In genomic region chr9:58092581-58093269, GRCm38 (mm10) we compare ENCODE assay signal across 10 mouse cellular contexts. TPM values are rescaled to one million over a fixed set of nuclear protein-coding genes. Genes with fewer than 3 reads are reported as not detected.
DNase-seq lines count a peak whose midpoint lies in the region; ATAC-seq and TF ChIP-seq lines count a peak whose summit lies in the region.
"Had no signal": no experiment of that assay in that cellular context is flagged by ENCODE, and none has a peak within 500 bp of the region (broad histone marks: within the 10 kb centered on the region; RNA-seq: fewer than 3 reads in every experiment).

No protein-coding gene starts in this region.

- H3K4me3 ChIP-seq in liver, adult 2 months (ENCODE audit: insufficient read depth, low read depth, low read length), result no peak overlapping the region
- H3K4me3 ChIP-seq in liver, embryonic 12.5 days, result no peak overlapping the region
- H3K4me3 ChIP-seq in thymus, adult 2 months (ENCODE audit: control insufficient read depth, insufficient read depth, low read length), result no peak overlapping the region
- H3K4me3 ChIP-seq: embryonic facial prominence, embryonic 15.5 days had no signal

- no peaks in the 10 kb centered on the region for H3K9me3 ChIP-seq in liver, embryonic 12.5 days (replicated peaks)
- H3K9me3 ChIP-seq: embryonic facial prominence, embryonic 15.5 days had no signal

- H3K9ac ChIP-seq in liver, adult 2 months (ENCODE audit: low read depth, low read length), result no peak overlapping the region
- H3K9ac ChIP-seq in liver, embryonic 12.5 days, result no peak overlapping the region
- H3K9ac ChIP-seq: embryonic facial prominence, embryonic 15.5 days; liver, embryonic 14.5 days had no signal

- H3K27ac ChIP-seq in liver, adult 2 months (replicated peaks; ENCODE audit: insufficient read depth, low read depth, low read length), result peak overlapping the region; percentile 87
- H3K27ac ChIP-seq in liver, embryonic 12.5 days, result no peak overlapping the region
- H3K27ac ChIP-seq in thymus, adult 2 months (ENCODE audit: control insufficient read depth, insufficient read depth, low read length), result no peak overlapping the region
- H3K27ac ChIP-seq: embryonic facial prominence, embryonic 15.5 days; liver, embryonic 14.5 days had no signal

- H3K79me2 ChIP-seq in liver, adult 2 months (ENCODE audit: control insufficient read depth, insufficient read depth, low read length), result no peaks in the 10 kb centered on the region

- H3K27me3 ChIP-seq in liver, adult 2 months (ENCODE audit: control insufficient read depth, insufficient read depth, low read length), result no peaks in the 10 kb centered on the region
- peaks cover 28% of the 10 kb centered on the region for H3K27me3 ChIP-seq in liver, embryonic 12.5 days (replicated peaks)
- H3K27me3 ChIP-seq in thymus, adult 2 months (ENCODE audit: control insufficient read depth, insufficient read depth, low read length), result no peaks in the 10 kb centered on the region
- H3K27me3 ChIP-seq: embryonic facial prominence, embryonic 15.5 days had no signal

- no peak; the same call in 1 of the 2 replicates for TF ChIP-seq CTCF in liver, adult 2 months (IDR thresholded peaks at IDR 0.05; ENCODE audit: low read depth, low read length)
- no peak for TF ChIP-seq CTCF in thymus, adult 2 months (IDR thresholded peaks at IDR 0.05; ENCODE audit: borderline replicate concordance, control insufficient read depth, extremely low read depth, insufficient read depth, low read length, poor library complexity)

- H3K4me2 ChIP-seq in liver, embryonic 12.5 days, result no peak overlapping the region
- H3K4me2 ChIP-seq: embryonic facial prominence, embryonic 15.5 days had no signal

- WGBS in liver, adult 2 months, result 15% methylated on average over 7 of the region's 7 CpGs
- 48% methylated on average over 7 of the region's 7 CpGs for WGBS in liver, embryonic 12.5 days (ENCODE audit: insufficient replicate concordance)
- 84% methylated on average over 7 of the region's 7 CpGs for WGBS in thymus, adult 2 months

- peaks cover 11% of the 10 kb centered on the region for H3K4me1 ChIP-seq in liver, adult 2 months (ENCODE audit: control insufficient read depth, insufficient read depth, low read length)
- no peaks in the 10 kb centered on the region for H3K4me1 ChIP-seq in liver, embryonic 12.5 days
- no peaks in the 10 kb centered on the region for H3K4me1 ChIP-seq in thymus, adult 2 months (replicated peaks; ENCODE audit: control insufficient read depth, insufficient read depth, low read length)

- H3K36me3 ChIP-seq in liver, adult 2 months (ENCODE audit: control insufficient read depth, insufficient read depth, low read length), result no peaks in the 10 kb centered on the region
- H3K36me3 ChIP-seq in liver, embryonic 12.5 days, result no peaks in the 10 kb centered on the region
- H3K36me3 ChIP-seq in thymus, adult 2 months (ENCODE audit: control insufficient read depth, insufficient read depth, low read length), result no peaks in the 10 kb centered on the region
- H3K36me3 ChIP-seq: embryonic facial prominence, embryonic 15.5 days had no signal

- ATAC-seq in liver, embryonic 12.5 days, result no peak

- no peak for TF ChIP-seq POLR2A in liver, adult 2 months (IDR thresholded peaks at IDR 0.05; ENCODE audit: extremely low read depth, insufficient read depth, low read length)
- TF ChIP-seq POLR2A in thymus, adult 2 months (IDR thresholded peaks at IDR 0.05; ENCODE audit: control insufficient read depth, extremely low read depth, insufficient read depth, low read length, poor library complexity), result no peak

- peak; percentile 99 for DNase-seq in liver, adult 2 months (ENCODE audit: extremely low read depth, low read depth, low spot score)
- DNase-seq in adrenal gland, postnatal 36 days, result peak; percentile 63 to 83
- peak; percentile 70 for DNase-seq in fibroblast of lung, adult 2 months (ENCODE audit: low read depth)
- DNase-seq in kidney, postnatal 25 days, result peak; percentile 19 to 77
- no peak for DNase-seq in thymus, adult 2 months
- no peak for DNase-seq in spleen, postnatal 10 days (ENCODE audit: low spot score in 2 of 2)
- no peak for DNase-seq in right cerebral cortex, postnatal 36 days (ENCODE audit: low spot score in 2 of 2)

RNA-seq across cellular contexts. Expression of gene Ccdc33, which starts 25.9 kb away (rescaled TPM):
- not detected in 2 replicates for total RNA-seq in liver, adult 2 months (2014; rRNA removed)
- polyA plus RNA-seq in liver, adult 2 months (2012; rRNA removed), result not detected in 2 replicates
- polyA plus RNA-seq in liver, embryonic 12.5 days (2016; fragmentation: Nextera tagmentation; extraction: Ambion mirVana), result not detected in 2 replicates
- under 1 TPM in 1 of 2 experiments, not detected in 1; 0.99 TPM for total RNA-seq in adrenal gland, postnatal 36 days (2021)
- 0.94 and 1.2 TPM in 2 replicates for polyA plus RNA-seq in thymus, adult 2 months (2012; rRNA removed)
- polyA plus RNA-seq: liver, embryonic 14.5 days had no signal

RNA-seq across cellular contexts. Expression of gene Stra6, which starts 29.1 kb away (rescaled TPM):
- not detected in 2 replicates for total RNA-seq in liver, adult 2 months (2014; rRNA removed)
- not detected in 2 replicates for polyA plus RNA-seq in liver, adult 2 months (2012; rRNA removed)
- 0.60 and 1.2 TPM in 2 replicates for polyA plus RNA-seq in liver, embryonic 12.5 days (2016; fragmentation: Nextera tagmentation; extraction: Ambion mirVana)
- 1 to 10 TPM; 1.2 to 2.1 TPM for total RNA-seq in adrenal gland, postnatal 36 days (2021)
- polyA plus RNA-seq in thymus, adult 2 months (2012; rRNA removed), result 5.2 and 6.1 TPM in 2 replicates

Comparison
In these comparisons a context has a peak if more than half of its experiments do, and no peak if none do; other contexts are left out.
1. DNase-seq: peak in liver, adult 2 months (single experiment), adrenal gland, postnatal 36 days (2 of 2), fibroblast of lung, adult 2 months (single experiment) and kidney, postnatal 25 days (2 of 2); none in thymus, adult 2 months (single experiment), spleen, postnatal 10 days (0 of 2) and right cerebral cortex, postnatal 36 days (0 of 2).